Mouse (Mus musculus) ES-E14 (cell line): ENCODE results near the gene Lama2. TPM values are rescaled to one million over a fixed set of nuclear protein-coding genes. Genes with fewer than 3 reads are reported as not detected.

Experiments used
- DNase-seq: peaks from one replicate; pipeline ENCODE4 v3.0.0-alpha.2; 2013; ENCODE audit warnings: low read depth, low spot score
- H3K27ac ChIP-seq: 2 replicates; pipeline ENCODE4 v1.5.1; 2012; ENCODE audit warnings: low read depth, mild to moderate bottlenecking, low read length, moderate library complexity, mixed read lengths; ENCODE audit not compliant: poor library complexity, insufficient read depth, severe bottlenecking
- H3K36me3 ChIP-seq: 2 replicates; pipeline ENCODE4 v1.6.1; 2012; ENCODE audit warnings: mild to moderate bottlenecking, low read length, moderate library complexity, mixed read lengths; ENCODE audit not compliant: control insufficient read depth, poor library complexity, insufficient read depth, severe bottlenecking
- H3K4me1 ChIP-seq, 2 experiments: fragments of 150-350 bp in 1 of 2; sonication (generic) in 1 of 2; 2 replicates each; pipeline ENCODE4 v1.6.1; 2012; ENCODE audit warnings: low read length in 2 of 2, mild to moderate bottlenecking in 1 of 2, mixed read lengths in 1 of 2; ENCODE audit not compliant: control insufficient read depth in 2 of 2, insufficient read depth in 2 of 2, poor library complexity in 1 of 2
- H3K4me3 ChIP-seq, 2 experiments: fragments of 150-350 bp in 1 of 2; sonication (generic) in 1 of 2; 2 replicates each; pipeline ENCODE4 v1.5.1; 2012; ENCODE audit warnings: low read length in 2 of 2, low read depth in 1 of 2, mild to moderate bottlenecking in 1 of 2, mixed read lengths in 1 of 2; ENCODE audit not compliant: insufficient read depth in 1 of 2, poor library complexity in 1 of 2, severe bottlenecking in 1 of 2
- H3K9ac ChIP-seq: 2 replicates; pipeline ENCODE4 v1.6.1; 2012; ENCODE audit warnings: low read depth, mild to moderate bottlenecking, low read length, mixed read lengths; ENCODE audit not compliant: poor library complexity, insufficient read depth, severe bottlenecking
- H3K9me3 ChIP-seq: fragments of 150-350 bp; sonication (generic); 2 replicates; pipeline ENCODE4 v1.6.1; 2012; ENCODE audit warnings: low read depth, mild to moderate bottlenecking, low read length; ENCODE audit not compliant: control insufficient read depth, insufficient read depth
- CHD2 ChIP-seq: IDR thresholded peaks from 2 replicates; pipeline ENCODE4 v1.6.1; 2014; ENCODE audit warnings: mild to moderate bottlenecking, low read depth, low read length, inconsistent platforms
- HCFC1 ChIP-seq: IDR thresholded peaks from 2 replicates; pipeline ENCODE4 v1.6.1; 2012; ENCODE audit warnings: low read length, inconsistent platforms, borderline replicate concordance; ENCODE audit not compliant: insufficient read depth
- MAFK ChIP-seq: IDR thresholded peaks from 2 replicates; pipeline ENCODE4 v1.6.1; 2014; ENCODE audit warnings: mild to moderate bottlenecking, low read depth, low read length, inconsistent platforms; ENCODE audit not compliant: insufficient read depth
- ZC3H11A ChIP-seq: IDR thresholded peaks from 2 replicates; pipeline ENCODE4 v1.6.1; 2012; ENCODE audit warnings: low read depth, mild to moderate bottlenecking, inconsistent platforms, low read length, borderline replicate concordance
- ZNF384 ChIP-seq: IDR thresholded peaks from 2 replicates; pipeline ENCODE4 v1.6.1; 2012; ENCODE audit warnings: low read depth, low read length, inconsistent platforms
- in situ Hi-C, 2 experiments: fragments of 600-800 bp; cut with MboI; formaldehyde crosslinking; loops; one replicate each; pipeline ENCODE4 v1.15.1; 2025; ENCODE audit warnings: low sequenced_read_pairs in 2 of 2, inconsistent platforms in 1 of 2; ENCODE audit not compliant: unreplicated experiment in 2 of 2
- total RNA-seq: library from RNA; depleted of rRNA; stranded (reverse); fragments of 300-350 nt; gene quantifications from 2 replicates; pipeline ENCODE4 v1.2.3, GENCODE M21; 2012

The Lama2 gene
- total RNA-seq, 1 experiment: 0.09 TPM

GRCm38 (mm10) chr10:27174271-27174670 lies 445.3 kb downstream of the Lama2 start:
- Histone ChIP-seq H3K9ac (no peak overlapping the region), H3K36me3 (no peaks in the 10 kb centered on the region), H3K4me1 (peaks cover 0 to 3% of the 10 kb centered on the region in 2 experiments; a peak in 1 of 4 replicates), H3K4me3 (no peak overlapping the region), H3K9me3 (no peaks in the 10 kb centered on the region), H3K27ac (no peak overlapping the region)
- TF ChIP-seq HCFC1 (no peak), ZNF384 (no peak), ZC3H11A (no peak)
- no peak for DNase-seq
- in situ Hi-C loops: no loop called here

- no peak for DNase-seq
- in situ Hi-C loops: no loop called here
- no peaks in the 10 kb centered on the region for H3K4me1 ChIP-seq
- H3K36me3 ChIP-seq: no peaks in the 10 kb centered on the region
- H3K4me3 ChIP-seq: no peak overlapping the region
- no peak for TF ChIP-seq HCFC1
- TF ChIP-seq ZNF384: no peak
- TF ChIP-seq ZC3H11A: no peak
- TF ChIP-seq MAFK: no peak
- TF ChIP-seq CHD2: no peak
- no peaks in the 10 kb centered on the region for H3K9me3 ChIP-seq
- no peak overlapping the region for H3K27ac ChIP-seq
- H3K9ac ChIP-seq: no peak overlapping the region
These were observed 454.8 kb downstream of the Lama2 start for GRCm38 (mm10) chr10:27164738-27165137.

- in situ Hi-C loops: no loop called here
- no peak for TF ChIP-seq CHD2
- TF ChIP-seq MAFK: no peak
- TF ChIP-seq ZC3H11A: no peak; the same call in 1 of the 2 replicates
- no peak for TF ChIP-seq ZNF384
- no peak for TF ChIP-seq HCFC1
- H3K4me1 ChIP-seq: no peaks in the 10 kb centered on the region
These were observed 457.2 kb downstream of the Lama2 start for GRCm38 (mm10) chr10:27162364-27162763.

GRCm38 (mm10) chr10:27150220-27150619 lies 469.3 kb downstream of the Lama2 start:
- in situ Hi-C loops: no loop called here
- TF ChIP-seq ZNF384: no peak
- TF ChIP-seq CHD2: no peak
- TF ChIP-seq ZC3H11A: no peak
- no peak overlapping the region for H3K9ac ChIP-seq
- H3K36me3 ChIP-seq: no peaks in the 10 kb centered on the region
- no peak overlapping the region for H3K27ac ChIP-seq
- no peak for DNase-seq
- H3K4me1 ChIP-seq: no peaks in the 10 kb centered on the region
- H3K9me3 ChIP-seq: no peaks in the 10 kb centered on the region
- no peak overlapping the region for H3K4me3 ChIP-seq

More at GRCm38 (mm10) chr10:27162364-27162763, 457.2 kb downstream of the Lama2 start:
- Histone ChIP-seq H3K9me3 (no peaks in the 10 kb centered on the region), H3K9ac (no peak overlapping the region), H3K36me3 (no peaks in the 10 kb centered on the region), H3K4me3 (no peak overlapping the region), H3K27ac (no peak overlapping the region)
- peak; percentile 70 for DNase-seq

GRCm38 (mm10) chr10:27140422-27140821 lies 479.1 kb downstream of the Lama2 start:
- H3K4me3 ChIP-seq: no peak overlapping the region
- no peaks in the 10 kb centered on the region for H3K36me3 ChIP-seq
- no peaks in the 10 kb centered on the region for H3K9me3 ChIP-seq
- in situ Hi-C loops: no loop called here
- H3K27ac ChIP-seq: no peak overlapping the region
- TF ChIP-seq CHD2 (no peak), ZC3H11A (no peak), MAFK (no peak), ZNF384 (no peak), HCFC1 (no peak)
- no peaks in the 10 kb centered on the region for H3K4me1 ChIP-seq
- no peak for DNase-seq
- H3K9ac ChIP-seq: no peak overlapping the region
